ENCODE assay signal across 16 mouse cellular contexts in the genomic region with DNA sequence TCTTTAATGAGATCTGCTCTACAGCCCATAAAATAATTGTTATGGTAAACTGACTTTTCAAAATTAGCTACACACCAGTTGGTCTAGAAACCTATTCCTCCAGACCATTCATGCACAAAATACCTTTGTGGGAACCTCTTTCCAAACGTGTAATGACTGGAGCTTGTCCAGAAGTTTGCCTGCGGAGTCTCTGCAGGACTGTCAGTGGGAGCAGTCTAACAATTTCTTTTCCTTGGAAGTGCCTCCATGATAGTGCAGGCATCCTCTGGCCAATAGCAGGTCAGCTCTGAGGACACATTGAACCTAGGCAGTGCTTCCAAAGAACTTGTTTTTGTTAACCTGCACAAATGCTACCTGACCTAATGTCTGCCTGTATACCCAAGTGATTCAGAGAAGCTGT.
A peak's percentile ranks its signal among the peaks of the same experiment; 100 is the strongest.
DNase-seq lines count a peak whose midpoint lies in the region; ATAC-seq and TF ChIP-seq lines count a peak whose summit lies in the region.
"Had no signal": no experiment of that assay in that cellular context is flagged by ENCODE, and none has a peak within 500 bp of the region (broad histone marks: within the 10 kb centered on the region; RNA-seq: fewer than 3 reads in every experiment).

No protein-coding gene starts in this region.

- no peak overlapping the region for H3K4me2 ChIP-seq in embryonic facial prominence, embryonic 14.5 days (ENCODE audit: low read depth, low read length)
- H3K4me2 ChIP-seq in hindbrain, embryonic 16.5 days (ENCODE audit: low read length): no peak overlapping the region
- H3K4me2 ChIP-seq: heart, embryonic 11.5 days; hindbrain, embryonic 15.5 days had no signal

- no peaks in the 10 kb centered on the region for H3K27me3 ChIP-seq in embryonic facial prominence, embryonic 14.5 days (replicated peaks; ENCODE audit: control insufficient read depth, insufficient read depth, low read length)
- no peaks in the 10 kb centered on the region for H3K27me3 ChIP-seq in embryonic facial prominence, embryonic 10.5 days (replicated peaks; ENCODE audit: low read depth, poor library complexity, severe bottlenecking)
- H3K27me3 ChIP-seq in hindbrain, embryonic 16.5 days (replicated peaks; ENCODE audit: control insufficient read depth, insufficient read depth, low read length): no peaks in the 10 kb centered on the region
- H3K27me3 ChIP-seq: hindbrain, embryonic 15.5 days had no signal

- no peak for ATAC-seq in embryonic facial prominence, embryonic 14.5 days (ENCODE audit: low read depth)
- ATAC-seq in hindbrain, embryonic 16.5 days: peak; percentile 79

- TF ChIP-seq POLR2A in brain, embryonic 14.5 days (IDR thresholded peaks at IDR 0.05; ENCODE audit: borderline replicate concordance, extremely low read depth, insufficient read depth, insufficient read length, poor library complexity, severe bottlenecking): no peak

- peak; percentile 17 for DNase-seq in embryonic facial prominence, embryonic 14.5 days (ENCODE audit: low spot score)
- DNase-seq in embryonic facial prominence, embryonic 10.5 days (ENCODE audit: low spot score): no peak
- peak; percentile 86 for DNase-seq in brain, embryonic 14.5 days (ENCODE audit: low read depth)
- peak; percentile 3 for DNase-seq in embryo, embryonic 11 days
- no peak for DNase-seq in left cerebral cortex, adult 2 months (ENCODE audit: extremely low spot score in 1 of 2, low spot score in 2 of 2)
- no peak for DNase-seq in urinary bladder, postnatal 4 days (ENCODE audit: low spot score in 2 of 2)
- DNase-seq in left cerebral cortex, postnatal 10 days (ENCODE audit: extremely low spot score in 1 of 2, low spot score in 2 of 2): no peak
- DNase-seq: adrenal gland, postnatal 25 days; gastrocnemius, postnatal 10 days; lung, postnatal 36 days; right cerebral cortex, postnatal 14 days had no signal

- intact Hi-C loops in left cerebral cortex, adult 2 months (cut with DNase I): no loop called here
- intact Hi-C loops in left cerebral cortex, postnatal 10 days (cut with DNase I): no loop called here

- TF ChIP-seq CTCF in brain, embryonic 14.5 days (IDR thresholded peaks at IDR 0.05; ENCODE audit: borderline replicate concordance, extremely low read depth, insufficient read depth, insufficient read length): no peak
- TF ChIP-seq CTCF in left cerebral cortex, adult 2 months (IDR thresholded peaks at IDR 0.05): no peak

- H3K27ac ChIP-seq in embryonic facial prominence, embryonic 14.5 days (replicated peaks; ENCODE audit: low read depth, low read length): no peak overlapping the region
- no peak overlapping the region for H3K27ac ChIP-seq in embryonic facial prominence, embryonic 10.5 days (replicated peaks)
- no peak overlapping the region for H3K27ac ChIP-seq in hindbrain, embryonic 16.5 days (ENCODE audit: low read depth, low read length)
- H3K27ac ChIP-seq in left cerebral cortex, adult 2 months: no peak overlapping the region
- H3K27ac ChIP-seq: hindbrain, embryonic 15.5 days; limb, embryonic 10.5 days; liver, embryonic 14.5 days had no signal

- no peaks in the 10 kb centered on the region for H3K9me3 ChIP-seq in embryonic facial prominence, embryonic 14.5 days (ENCODE audit: control insufficient read depth, low read length)
- H3K9me3 ChIP-seq in embryonic facial prominence, embryonic 10.5 days: no peaks in the 10 kb centered on the region
- no peaks in the 10 kb centered on the region for H3K9me3 ChIP-seq in hindbrain, embryonic 16.5 days (ENCODE audit: control insufficient read depth, low read length)
- H3K9me3 ChIP-seq: hindbrain, embryonic 15.5 days; limb, embryonic 10.5 days had no signal

- H3K4me1 ChIP-seq in embryonic facial prominence, embryonic 14.5 days (ENCODE audit: control insufficient read depth, insufficient read depth, low read length): no peaks in the 10 kb centered on the region
- no peaks in the 10 kb centered on the region for H3K4me1 ChIP-seq in embryonic facial prominence, embryonic 10.5 days
- H3K4me1 ChIP-seq in hindbrain, embryonic 16.5 days (ENCODE audit: control insufficient read depth, insufficient read depth, low read depth, low read length): no peaks in the 10 kb centered on the region
- H3K4me1 ChIP-seq: hindbrain, embryonic 15.5 days; limb, embryonic 10.5 days had no signal

- H3K4me3 ChIP-seq in embryonic facial prominence, embryonic 14.5 days (ENCODE audit: low read depth, low read length): no peak overlapping the region
- no peak overlapping the region for H3K4me3 ChIP-seq in embryonic facial prominence, embryonic 10.5 days
- H3K4me3 ChIP-seq in hindbrain, embryonic 16.5 days (ENCODE audit: low read length): no peak overlapping the region
- no peak overlapping the region for H3K4me3 ChIP-seq in left cerebral cortex, adult 2 months
- H3K4me3 ChIP-seq: hindbrain, embryonic 15.5 days; limb, embryonic 10.5 days had no signal

- no peaks in the 10 kb centered on the region for H3K36me3 ChIP-seq in embryonic facial prominence, embryonic 14.5 days (ENCODE audit: control insufficient read depth, insufficient read depth, low read length)
- H3K36me3 ChIP-seq in embryonic facial prominence, embryonic 10.5 days (replicated peaks): no peaks in the 10 kb centered on the region
- H3K36me3 ChIP-seq in hindbrain, embryonic 16.5 days (ENCODE audit: control insufficient read depth, insufficient read depth, low read length): no peaks in the 10 kb centered on the region
- H3K36me3 ChIP-seq: hindbrain, embryonic 15.5 days; limb, embryonic 10.5 days had no signal

- 43% methylated on average over 2 of the region's 2 CpGs for WGBS in embryonic facial prominence, embryonic 14.5 days
- 46% methylated on average over 2 of the region's 2 CpGs for WGBS in embryonic facial prominence, embryonic 10.5 days
- WGBS in hindbrain, embryonic 16.5 days: 7% methylated on average over 2 of the region's 2 CpGs

- no peak overlapping the region for H3K9ac ChIP-seq in embryonic facial prominence, embryonic 14.5 days (ENCODE audit: low read depth, low read length)
- H3K9ac ChIP-seq in hindbrain, embryonic 16.5 days (ENCODE audit: low read depth, low read length): no peak overlapping the region
- H3K9ac ChIP-seq: hindbrain, embryonic 15.5 days; liver, embryonic 14.5 days had no signal

Comparison
In these comparisons a context has a peak if more than half of its experiments do, and no peak if none do; other contexts are left out.
1. DNase-seq: peak in embryonic facial prominence, embryonic 14.5 days (single experiment), brain, embryonic 14.5 days (single experiment) and embryo, embryonic 11 days (single experiment); none in embryonic facial prominence, embryonic 10.5 days (single experiment), left cerebral cortex, adult 2 months (0 of 2), urinary bladder, postnatal 4 days (0 of 2) and left cerebral cortex, postnatal 10 days (0 of 2).